Mouse (Mus musculus) kidney, adult 2 months (tissue): ENCODE data around the gene Slco1a5. TPM values are rescaled to one million over a fixed set of nuclear protein-coding genes. Genes with fewer than 3 reads are reported as not detected.

Experiments used
- DNase-seq: peaks from one replicate; pipeline ENCODE4 v3.0.0; 2021
- H3K27ac ChIP-seq: fragments of 200-500 bp; 2 replicates; pipeline ENCODE4 v1.5.1; 2012; ENCODE audit warnings: low read depth, low read length, control low read depth, inconsistent platforms; ENCODE audit not compliant: insufficient read depth
- H3K27me3 ChIP-seq: fragments of 200-500 bp; replicated peaks from 2 replicates; pipeline ENCODE4 v1.6.1; 2012; ENCODE audit warnings: mild to moderate bottlenecking, moderate library complexity, low read length, inconsistent platforms; ENCODE audit not compliant: control insufficient read depth, insufficient read depth
- H3K36me3 ChIP-seq: fragments of 200-500 bp; 2 replicates; pipeline ENCODE4 v1.6.1; 2012; ENCODE audit warnings: mild to moderate bottlenecking, moderate library complexity, low read length, inconsistent platforms; ENCODE audit not compliant: control insufficient read depth, insufficient read depth
- H3K4me1 ChIP-seq: fragments of 200-500 bp; 2 replicates; pipeline ENCODE4 v1.6.1; 2011; ENCODE audit warnings: low read length; ENCODE audit not compliant: control insufficient read depth, insufficient read depth
- H3K4me3 ChIP-seq: fragments of 200-500 bp; 2 replicates; pipeline ENCODE4 v1.5.1; 2011; ENCODE audit warnings: mild to moderate bottlenecking, low read depth, low read length, control low read depth; ENCODE audit not compliant: insufficient read depth
- CTCF ChIP-seq: fragments of 200-500 bp; conservative IDR thresholded peaks from 2 replicates; pipeline ENCODE4 v1.5.1; 2011; ENCODE audit warnings: low read depth, mild to moderate bottlenecking, control low read depth, low read length, moderate library complexity, mixed read lengths; ENCODE audit not compliant: insufficient read depth, insufficient read length
- POLR2A ChIP-seq: fragments of 200-500 bp; IDR thresholded peaks from one replicate; pipeline ENCODE4 v1.6.1; 2011; ENCODE audit warnings: low read depth, low read length, control low read depth
- WGBS: fragments of 180-500 bp; shearing (Covaris S2); methylation state at CpG from one replicate; pipeline ENCODE4 v1.1.7; 2018; 5-methylcytosine and 5-hydroxymethylcytosine counted together
- polyA plus RNA-seq: library from polyadenylated mRNA; depleted of rRNA; stranded (reverse); fragments of >200 nt; gene quantifications from 2 replicates; pipeline ENCODE4 v1.2.3, GENCODE M21; 2012; rRNA removed

Gene Slco1a5
- polyA plus RNA-seq, 1 experiment: not detected

DNA sequence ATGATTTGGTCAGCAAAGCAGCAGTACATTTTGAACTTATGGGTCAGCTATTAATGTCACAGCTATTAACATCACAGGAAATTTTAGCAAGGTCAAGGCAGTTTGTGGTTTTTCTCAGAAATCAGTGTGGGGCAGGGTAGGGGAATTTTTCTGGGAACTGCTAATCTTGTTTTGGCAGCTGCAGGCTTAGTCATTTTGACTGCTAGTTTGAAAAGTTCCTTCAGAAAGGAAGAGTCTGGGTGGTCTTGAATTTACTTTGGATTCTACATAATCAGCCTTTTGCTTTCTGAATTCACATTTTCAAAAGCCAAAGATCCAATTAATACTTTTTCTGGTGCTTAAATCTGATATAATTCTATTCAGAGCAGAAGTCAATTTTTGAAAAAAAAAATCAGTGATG lies 113.0 kb downstream of the Slco1a5 start:
- Histone ChIP-seq H3K4me1 (no peaks in the 10 kb centered on the region), H3K4me3 (no peak overlapping the region), H3K27me3 (no peaks in the 10 kb centered on the region), H3K36me3 (no peaks in the 10 kb centered on the region), H3K27ac (no peak overlapping the region)
- TF ChIP-seq POLR2A (no peak), CTCF (no peak)
- DNase-seq: peak; percentile 35

DNA sequence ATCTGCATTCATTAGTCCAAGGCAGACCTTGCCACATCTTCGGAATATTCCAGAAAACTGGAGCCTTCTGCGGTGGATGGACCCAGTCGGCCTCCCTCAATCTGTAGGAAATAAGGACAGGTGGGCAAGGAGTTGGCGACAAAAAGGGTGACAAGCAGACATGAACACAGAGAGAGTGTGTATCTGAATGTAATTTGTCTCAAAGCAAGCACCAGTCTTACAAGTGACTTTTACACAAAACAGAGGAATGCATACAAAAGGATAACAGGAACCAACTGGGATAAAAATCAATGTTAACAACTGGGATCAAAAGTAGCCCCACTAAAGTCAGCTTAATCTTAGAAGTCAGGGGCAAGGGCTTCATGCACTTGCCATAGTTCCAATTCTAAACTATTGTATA lies 114.4 kb downstream of the Slco1a5 start, which contains the start of gene Slco1a6:
Slco1a6 (minus strand) TSS at position 101 of the 400 bp plus-strand sequence.
- Histone ChIP-seq H3K4me1 (no peaks in the 10 kb centered on the region), H3K4me3 (no peak within 1 kb of the TSS), H3K27ac (no peak within 1 kb of the TSS), H3K36me3 (no peaks in the 10 kb centered on the region), H3K27me3 (no peaks in the 10 kb centered on the region)
- no peak for DNase-seq
- TF ChIP-seq POLR2A (no peak), CTCF (no peak)
- 88% methylated on average over 4 of the region's 4 CpGs for WGBS

DNA sequence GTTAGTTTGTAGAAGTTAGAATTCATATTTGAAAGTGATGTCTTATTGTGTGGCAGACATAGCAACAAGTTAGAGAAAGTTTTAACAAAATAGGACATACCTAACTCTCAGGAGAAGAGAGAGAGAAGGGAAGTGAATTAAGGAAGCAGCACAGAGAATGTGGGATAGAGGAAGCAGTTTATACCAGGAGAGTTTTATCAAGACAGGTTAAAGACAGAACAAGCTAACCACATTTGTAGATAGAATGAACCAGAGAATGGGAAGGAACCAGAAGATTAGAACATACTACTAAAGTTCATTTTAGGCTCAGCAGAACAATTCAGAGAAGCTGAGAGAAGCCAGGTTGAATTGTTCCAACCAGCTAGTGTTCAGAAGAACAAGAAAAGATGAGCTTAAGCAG lies 122.3 kb downstream of the Slco1a5 start:
- Histone ChIP-seq H3K4me1 (no peaks in the 10 kb centered on the region), H3K4me3 (no peak overlapping the region), H3K27ac (no peak overlapping the region), H3K27me3 (no peaks in the 10 kb centered on the region), H3K36me3 (no peaks in the 10 kb centered on the region)
- no peak for TF ChIP-seq POLR2A
- DNase-seq: no peak

GRCm38 (mm10) chr6:142194245-142194644 lies 128.5 kb downstream of the Slco1a5 start:
- DNase-seq: no peak
- TF ChIP-seq POLR2A (no peak), CTCF (no peak)
- H3K4me3 ChIP-seq: no peak overlapping the region
- 86% methylated on average over 8 of the region's 8 CpGs for WGBS
- H3K4me1 ChIP-seq: peaks cover 4% of the 10 kb centered on the region; the same call in 1 of the 2 replicates
- no peaks in the 10 kb centered on the region for H3K27me3 ChIP-seq
- H3K36me3 ChIP-seq: no peaks in the 10 kb centered on the region
- no peak overlapping the region for H3K27ac ChIP-seq

DNA sequence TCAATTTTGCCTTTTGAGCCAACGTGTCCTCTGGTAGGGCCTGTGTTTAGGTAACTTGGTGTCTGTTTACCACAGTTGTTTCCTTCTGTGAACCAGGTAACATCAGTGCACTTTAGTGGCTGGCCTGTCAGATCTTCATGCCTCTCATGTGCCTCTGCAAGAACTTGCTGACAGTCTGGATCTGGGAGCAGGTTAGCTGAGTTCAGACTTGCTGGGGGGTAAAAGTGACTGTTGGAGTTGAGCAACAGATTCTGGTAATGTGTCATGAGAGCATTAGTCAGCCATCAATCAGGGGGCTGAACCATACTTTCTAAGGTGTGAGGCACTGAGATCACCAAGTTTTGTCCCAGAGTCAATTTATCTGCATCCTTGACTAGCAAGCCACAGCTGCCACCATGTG lies 130.8 kb downstream of the Slco1a5 start:
- Histone ChIP-seq H3K27me3 (no peaks in the 10 kb centered on the region), H3K4me3 (no peak overlapping the region), H3K27ac (peak overlapping the region; percentile 59; the same call in 1 of the 2 replicates), H3K36me3 (no peaks in the 10 kb centered on the region), H3K4me1 (peaks cover 4% of the 10 kb centered on the region; the same call in 1 of the 2 replicates)
- TF ChIP-seq CTCF (no peak), POLR2A (no peak)
- whole genome bisulfite sequencing: 51% methylated on average over 1 of the region's 1 CpGs
- peak; percentile 62 for DNase-seq

DNA sequence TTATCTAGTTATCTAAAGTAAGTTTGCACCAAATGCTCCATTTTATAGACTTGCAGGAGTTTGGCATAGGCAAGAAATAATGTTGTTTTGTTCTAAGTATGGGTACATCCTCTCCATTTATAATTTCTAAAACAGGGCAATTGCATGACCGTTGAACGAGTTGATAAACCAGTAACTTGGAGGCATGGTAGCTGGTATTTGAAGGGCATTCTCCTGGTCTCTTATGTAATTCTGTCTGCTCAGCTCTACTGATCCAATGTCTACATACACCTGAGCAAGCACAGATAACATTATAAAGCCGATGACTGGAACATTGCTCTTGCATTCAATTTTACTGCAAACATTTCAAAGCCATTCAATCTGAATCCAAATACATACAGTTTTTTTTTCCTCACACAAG lies 135.4 kb downstream of the Slco1a5 start:
- no peak for TF ChIP-seq CTCF
- no peak for TF ChIP-seq POLR2A
- no peaks in the 10 kb centered on the region for H3K36me3 ChIP-seq
- WGBS: 55% methylated on average over 3 of the region's 3 CpGs
- peak overlapping the region; percentile 89 for H3K27ac ChIP-seq
- H3K4me3 ChIP-seq: no peak overlapping the region
- peaks cover 4% of the 10 kb centered on the region; the same call in 1 of the 2 replicates for H3K4me1 ChIP-seq
- no peaks in the 10 kb centered on the region for H3K27me3 ChIP-seq
- DNase-seq: peak; percentile 58

DNA sequence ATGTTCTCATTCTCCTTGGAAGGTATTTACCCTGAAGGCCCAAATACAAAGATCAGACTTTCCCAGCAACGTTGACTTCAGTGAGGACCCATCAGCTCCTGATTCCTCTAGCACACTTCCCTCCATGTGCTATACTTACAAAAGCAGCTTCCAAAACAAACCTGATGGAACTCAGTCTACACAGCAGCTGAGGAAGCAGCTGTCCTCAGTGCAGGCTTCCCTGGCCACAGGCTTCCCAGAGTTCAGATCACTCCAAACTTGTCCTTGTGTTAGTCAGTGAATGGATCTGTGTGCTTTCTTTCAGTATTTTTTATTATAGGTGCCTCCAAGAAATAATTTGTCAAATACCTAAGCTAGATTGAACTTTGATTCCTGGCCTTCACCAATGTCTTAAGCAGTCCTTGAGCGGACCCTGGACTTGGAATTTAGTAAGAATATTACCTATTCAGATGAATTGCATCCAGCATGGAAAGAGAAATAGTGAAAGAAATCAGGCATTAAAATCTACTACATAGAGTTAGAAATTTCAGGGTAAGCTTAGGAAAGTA lies 136.8 kb downstream of the Slco1a5 start:
- H3K27ac ChIP-seq: peak overlapping the region; percentile 87
- H3K27me3 ChIP-seq: no peaks in the 10 kb centered on the region
- WGBS: 55% methylated on average over 2 of the region's 2 CpGs

More for the DNA sequence above, 136.8 kb downstream of the Slco1a5 start:
- H3K4me3 ChIP-seq: peak overlapping the region; percentile 48
- no peak for TF ChIP-seq CTCF
- no peak for TF ChIP-seq POLR2A
- DNase-seq: peak; percentile 74
- no peaks in the 10 kb centered on the region; the same call in 1 of the 2 replicates for H3K4me1 ChIP-seq
- H3K36me3 ChIP-seq: no peaks in the 10 kb centered on the region

Other genes with a start within 250 kb of the Slco1a5 start
- 41.4 and 41.9 TPM in 2 replicates for gene Slco1a6, start 114.5 kb downstream of the Slco1a5 start, polyA plus RNA-seq
- gene Iapp, start 24.6 kb downstream of the Slco1a5 start, polyA plus RNA-seq: not detected in 2 replicates
- gene Pyroxd1, start 22.7 kb upstream of the Slco1a5 start, polyA plus RNA-seq: 5.6 and 6.0 TPM in 2 replicates
- 2.6 and 4.4 TPM in 2 replicates for gene Recql, start 64.1 kb upstream of the Slco1a5 start, polyA plus RNA-seq
- 4.6 and 5.5 TPM in 2 replicates for gene Golt1b, start 64.2 kb upstream of the Slco1a5 start, polyA plus RNA-seq
- 0.14 and 0.30 TPM in 2 replicates for gene Spx, start 90.5 kb upstream of the Slco1a5 start, polyA plus RNA-seq
- 11.5 and 14.8 TPM in 2 replicates for gene Gys2, start 150.1 kb upstream of the Slco1a5 start, polyA plus RNA-seq
- 2,043 and 2,340 TPM in 2 replicates for gene Ldhb, start 185.0 kb upstream of the Slco1a5 start, polyA plus RNA-seq
- 9.4 TPM in 2 replicates for gene Kcnj8, start 248.6 kb upstream of the Slco1a5 start, polyA plus RNA-seq